Mouse (Mus musculus) intestine, embryonic 16.5 days (tissue): ENCODE results near the gene Ewsr1. TPM values are rescaled to one million over a fixed set of nuclear protein-coding genes. Genes with fewer than 3 reads are reported as not detected.
A peak's percentile ranks its signal among the peaks of the same experiment; 100 is the strongest.

Source experiments
- ATAC-seq: fragments of 200-750 bp; cut with Nextera tagmentation; 2 replicates; pipeline ENCODE4 v1.8.0; 2017; ENCODE audit warnings: moderate TSS enrichment, moderate library complexity
- H3K27ac ChIP-seq: fragments of 300-500 bp; sonication (generic); 2 replicates; pipeline ENCODE4 v1.5.1; 2014; ENCODE audit warnings: mild to moderate bottlenecking, low read length
- H3K27me3 ChIP-seq: fragments of 300-500 bp; sonication (generic); replicated peaks from 2 replicates; pipeline ENCODE4 v1.6.1; 2014; ENCODE audit warnings: low read length, control low read depth, mixed read lengths; ENCODE audit not compliant: control insufficient read depth, insufficient read depth
- H3K36me3 ChIP-seq: fragments of 300-500 bp; sonication (generic); 2 replicates; pipeline ENCODE4 v1.6.1; 2014; ENCODE audit warnings: low read length, control low read depth; ENCODE audit not compliant: control insufficient read depth, insufficient read depth
- H3K4me1 ChIP-seq: fragments of 300-500 bp; sonication (generic); 2 replicates; pipeline ENCODE4 v1.6.1; 2014; ENCODE audit warnings: low read length, control low read depth, mixed read lengths; ENCODE audit not compliant: control insufficient read depth, insufficient read depth
- H3K4me2 ChIP-seq: fragments of 300-500 bp; sonication (generic); 2 replicates; pipeline ENCODE4 v1.6.1; 2014; ENCODE audit warnings: low read depth, low read length, control low read depth
- H3K4me3 ChIP-seq: fragments of 300-500 bp; sonication (generic); 2 replicates; pipeline ENCODE4 v1.5.1; 2014; ENCODE audit warnings: mild to moderate bottlenecking, low read length
- H3K9ac ChIP-seq: fragments of 300-500 bp; sonication (generic); 2 replicates; pipeline ENCODE4 v1.6.1; 2014; ENCODE audit warnings: low read depth, low read length
- H3K9me3 ChIP-seq: fragments of 300-500 bp; sonication (generic); 2 replicates; pipeline ENCODE4 v1.6.1; 2016; ENCODE audit warnings: low read length, control low read depth; ENCODE audit not compliant: control insufficient read depth
- WGBS: fragments of 180-500 bp; shearing (Covaris S2); extraction: QIAGEN DNeasy Blood & Tissue Kit; methylation state at CpG from one replicate; pipeline ENCODE4 v1.1.7; 2014; 5-methylcytosine and 5-hydroxymethylcytosine counted together
- polyA plus RNA-seq: library from polyadenylated mRNA; unstranded; fragments of >200 nt; fragmentation: Nextera tagmentation; extraction: Ambion mirVana; gene quantifications from 2 replicates; pipeline ENCODE4 v1.2.1, GENCODE M21; 2015

Ewsr1 gene
- polyA plus RNA-seq, 1 experiment from 2014 or later, result 529 TPM

GRCm38 (mm10) chr11:5130111-5130665 lies 31.1 kb upstream of the Ewsr1 start:
- no peaks in the 10 kb centered on the region for H3K36me3 ChIP-seq
- no peak overlapping the region for H3K4me2 ChIP-seq
- no peak overlapping the region for H3K9ac ChIP-seq
- 67% methylated on average over 4 of the region's 4 CpGs for WGBS
- H3K4me3 ChIP-seq, result no peak overlapping the region
- no peak overlapping the region for H3K27ac ChIP-seq
- no peaks in the 10 kb centered on the region for H3K27me3 ChIP-seq
- H3K9me3 ChIP-seq, result no peaks in the 10 kb centered on the region
- ATAC-seq, result no peak; the same call in 1 of the 2 replicates
- H3K4me1 ChIP-seq, result no peaks in the 10 kb centered on the region

- Histone ChIP-seq H3K27ac (no peak overlapping the region), H3K4me2 (no peak overlapping the region), H3K36me3 (0 out of 2 replicates have a peak, but pooled peaks cover under 1% of the 10 kb centered on the region), H3K9ac (no peak overlapping the region), H3K27me3 (no peaks in the 10 kb centered on the region), H3K4me3 (no peak overlapping the region), H3K4me1 (no peaks in the 10 kb centered on the region), H3K9me3 (no peaks in the 10 kb centered on the region)
- 40% methylated on average over 5 of the region's 5 CpGs for WGBS
- peak; percentile 29; the same call in 1 of the 2 replicates for ATAC-seq
Measured at GRCm38 (mm10) chr11:5129035-5129480, 30.0 kb upstream of the Ewsr1 start.

GRCm38 (mm10) chr11:5125713-5126112 lies 26.6 kb upstream of the Ewsr1 start:
- 68% methylated on average over 4 of the region's 4 CpGs for WGBS
- Histone ChIP-seq H3K36me3 (0 out of 2 replicates have a peak, but pooled peaks cover 5% of the 10 kb centered on the region), H3K9me3 (no peaks in the 10 kb centered on the region), H3K9ac (no peak overlapping the region), H3K27ac (no peak overlapping the region), H3K4me1 (no peaks in the 10 kb centered on the region), H3K4me3 (no peak overlapping the region), H3K4me2 (no peak overlapping the region), H3K27me3 (no peaks in the 10 kb centered on the region)
- ATAC-seq, result no peak

GRCm38 (mm10) chr11:5114931-5115581 lies 16.0 kb upstream of the Ewsr1 start:
- H3K27me3 ChIP-seq, result no peaks in the 10 kb centered on the region
- no peak overlapping the region for H3K4me3 ChIP-seq
- H3K27ac ChIP-seq, result no peak overlapping the region
- ATAC-seq, result peak; percentile 62
- no peak overlapping the region for H3K4me2 ChIP-seq
- no peak overlapping the region; the same call in 1 of the 2 replicates for H3K9ac ChIP-seq
- H3K9me3 ChIP-seq, result no peaks in the 10 kb centered on the region
- H3K4me1 ChIP-seq, result no peaks in the 10 kb centered on the region
- no peaks in the 10 kb centered on the region for H3K36me3 ChIP-seq
- WGBS, result 27% methylated on average over 13 of the region's 13 CpGs

GRCm38 (mm10) chr11:5113645-5114044 lies 14.6 kb upstream of the Ewsr1 start:
- Histone ChIP-seq H3K4me2 (no peak overlapping the region), H3K27me3 (no peaks in the 10 kb centered on the region), H3K9me3 (no peaks in the 10 kb centered on the region), H3K4me1 (no peaks in the 10 kb centered on the region), H3K27ac (no peak overlapping the region), H3K36me3 (no peaks in the 10 kb centered on the region), H3K9ac (0 out of 2 replicates have a peak overlapping the region, but pooled peaks have one; percentile 6), H3K4me3 (no peak overlapping the region)
- 85% methylated on average over 7 of the region's 7 CpGs for WGBS
- no peak for ATAC-seq

GRCm38 (mm10) chr11:5109441-5109840 lies 10.4 kb upstream of the Ewsr1 start:
- Histone ChIP-seq H3K27ac (no peak overlapping the region), H3K36me3 (0 out of 2 replicates have a peak, but pooled peaks cover 2% of the 10 kb centered on the region), H3K27me3 (no peaks in the 10 kb centered on the region), H3K9ac (no peak overlapping the region), H3K4me1 (no peaks in the 10 kb centered on the region), H3K4me3 (no peak overlapping the region), H3K4me2 (no peak overlapping the region), H3K9me3 (no peaks in the 10 kb centered on the region)
- no peak for ATAC-seq
- 72% methylated on average over 8 of the region's 8 CpGs for WGBS

- H3K27ac ChIP-seq, result no peak overlapping the region
- H3K36me3 ChIP-seq, result peaks cover 2% of the 10 kb centered on the region
- ATAC-seq, result no peak
- no peak overlapping the region for H3K9ac ChIP-seq
- no peaks in the 10 kb centered on the region for H3K9me3 ChIP-seq
- H3K4me1 ChIP-seq, result peaks cover 8% of the 10 kb centered on the region
- no peaks in the 10 kb centered on the region for H3K27me3 ChIP-seq
- H3K4me3 ChIP-seq, result no peak overlapping the region
- H3K4me2 ChIP-seq, result no peak overlapping the region
- WGBS, result 90% methylated on average over 4 of the region's 4 CpGs
Measured at GRCm38 (mm10) chr11:5103986-5104509, 5.0 kb upstream of the Ewsr1 start.

- Histone ChIP-seq H3K9ac (no peak overlapping the region), H3K9me3 (no peaks in the 10 kb centered on the region), H3K4me3 (no peak overlapping the region), H3K27ac (no peak overlapping the region), H3K27me3 (no peaks in the 10 kb centered on the region), H3K4me2 (no peak overlapping the region), H3K36me3 (peaks cover 2% of the 10 kb centered on the region), H3K4me1 (peaks cover 8% of the 10 kb centered on the region)
- ATAC-seq, result no peak
- WGBS, result 86% methylated on average over 7 of the region's 7 CpGs
Measured at GRCm38 (mm10) chr11:5102384-5102783, 3.3 kb upstream of the Ewsr1 start.

GRCm38 (mm10) chr11:5101641-5102040 lies 2.6 kb upstream of the Ewsr1 start:
- H3K9me3 ChIP-seq, result no peaks in the 10 kb centered on the region
- WGBS, result 75% methylated on average over 6 of the region's 6 CpGs
- H3K4me3 ChIP-seq, result no peak overlapping the region
- H3K4me1 ChIP-seq, result peaks cover 15% of the 10 kb centered on the region
- H3K9ac ChIP-seq, result peak overlapping the region; percentile 1; the same call in 1 of the 2 replicates
- no peak overlapping the region for H3K27ac ChIP-seq
- no peaks in the 10 kb centered on the region for H3K27me3 ChIP-seq
- H3K36me3 ChIP-seq, result no peaks in the 10 kb centered on the region; the same call in none of the 2 replicates
- ATAC-seq, result no peak
- H3K4me2 ChIP-seq, result no peak overlapping the region
